Mouse (Mus musculus) hindbrain, embryonic 12.5 days (tissue): ENCODE measurements around the gene Aldh6a1. TPM values are rescaled to one million over a fixed set of nuclear protein-coding genes. Genes with fewer than 3 reads are reported as not detected.

ENCODE experiments used
- ATAC-seq: fragments of 200-750 bp; cut with Nextera tagmentation; 2 replicates; pipeline ENCODE4 v1.8.0; 2017; ENCODE audit warnings: moderate TSS enrichment; ENCODE audit not compliant: low FRiP score
- H3K27ac ChIP-seq: fragments of 300-500 bp; sonication (generic); 2 replicates; pipeline ENCODE4 v1.5.1; 2016; ENCODE audit warnings: mild to moderate bottlenecking
- H3K27me3 ChIP-seq: fragments of 300-500 bp; sonication (generic); 2 replicates; pipeline ENCODE4 v1.6.1; 2016; ENCODE audit warnings: mild to moderate bottlenecking
- H3K36me3 ChIP-seq: fragments of 300-500 bp; sonication (generic); 2 replicates; pipeline ENCODE4 v1.6.1; 2016; ENCODE audit warnings: mild to moderate bottlenecking
- H3K4me1 ChIP-seq: fragments of 300-500 bp; sonication (generic); 2 replicates; pipeline ENCODE4 v1.6.1; 2016
- H3K4me2 ChIP-seq: fragments of 300-500 bp; sonication (generic); replicated peaks from 2 replicates; pipeline ENCODE4 v1.6.1; 2016; ENCODE audit warnings: mild to moderate bottlenecking
- H3K4me3 ChIP-seq: fragments of 300-500 bp; sonication (generic); 2 replicates; pipeline ENCODE4 v1.5.1; 2016; ENCODE audit warnings: mild to moderate bottlenecking
- H3K9ac ChIP-seq: fragments of 300-500 bp; sonication (generic); 2 replicates; pipeline ENCODE4 v1.6.1; 2016; ENCODE audit warnings: mild to moderate bottlenecking, moderate library complexity
- H3K9me3 ChIP-seq: fragments of 300-500 bp; sonication (generic); replicated peaks from 2 replicates; pipeline ENCODE4 v1.6.1; 2016; ENCODE audit warnings: mild to moderate bottlenecking
- WGBS: fragments of 180-500 bp; shearing (Covaris S2); methylation state at CpG from one replicate; pipeline ENCODE4 v1.1.7; 2016; 5-methylcytosine and 5-hydroxymethylcytosine counted together
- polyA plus RNA-seq: library from polyadenylated mRNA; unstranded; fragments of >200 nt; fragmentation: Nextera tagmentation; extraction: Ambion mirVana; gene quantifications from 2 replicates; pipeline ENCODE4 v1.2.1, GENCODE M21; 2016

The Aldh6a1 gene
- polyA plus RNA-seq, 1 experiment from 2014 or later: 32.6 TPM

GRCm38 (mm10) chr12:84451801-84452200, 997 bp upstream of the Aldh6a1 start:
- no peaks in the 10 kb centered on the region for H3K27me3 ChIP-seq
- H3K27ac ChIP-seq: peak overlapping the region; percentile 60; the same call in 1 of the 2 replicates
- peaks cover 20% of the 10 kb centered on the region for H3K4me1 ChIP-seq
- H3K4me2 ChIP-seq: peak overlapping the region; percentile 97
- H3K4me3 ChIP-seq: peak overlapping the region; percentile 72
- 3% methylated on average over 11 of the region's 11 CpGs for WGBS
- H3K36me3 ChIP-seq: 0 out of 2 replicates have a peak, but pooled peaks cover under 1% of the 10 kb centered on the region
- peak overlapping the region; percentile 75 for H3K9ac ChIP-seq
- ATAC-seq: no peak
- H3K9me3 ChIP-seq: no peaks in the 10 kb centered on the region

GRCm38 (mm10) chr12:84450351-84450717, 470 bp downstream of the Aldh6a1 start:
- Histone ChIP-seq H3K4me2 (peak overlapping the region; percentile 86), H3K4me3 (peak overlapping the region; percentile 72), H3K27me3 (0 out of 2 replicates have a peak, but pooled peaks cover 4% of the 10 kb centered on the region), H3K9ac (peak overlapping the region; percentile 61), H3K9me3 (no peaks in the 10 kb centered on the region), H3K36me3 (no peaks in the 10 kb centered on the region), H3K4me1 (peaks cover 20% of the 10 kb centered on the region), H3K27ac (peak overlapping the region; percentile 45)
- no peak for ATAC-seq
- under 1% methylated on average over 6 of the region's 6 CpGs for WGBS

GRCm38 (mm10) chr12:84449887-84450286, 917 bp downstream of the Aldh6a1 start:
- H3K36me3 ChIP-seq: no peaks in the 10 kb centered on the region
- ATAC-seq: no peak
- peak overlapping the region; percentile 61; the same call in 1 of the 2 replicates for H3K9ac ChIP-seq
- H3K27ac ChIP-seq: no peak overlapping the region
- peak overlapping the region; percentile 86 for H3K4me2 ChIP-seq
- H3K9me3 ChIP-seq: no peaks in the 10 kb centered on the region
- H3K27me3 ChIP-seq: 0 out of 2 replicates have a peak, but pooled peaks cover 4% of the 10 kb centered on the region
- peaks cover 20% of the 10 kb centered on the region for H3K4me1 ChIP-seq
- 50% methylated on average over 10 of the region's 10 CpGs for WGBS
- peak overlapping the region; percentile 72; the same call in 1 of the 2 replicates for H3K4me3 ChIP-seq

GRCm38 (mm10) chr12:84448181-84448580, 2.6 kb downstream of the Aldh6a1 start:
- H3K27ac ChIP-seq: no peak overlapping the region
- H3K9ac ChIP-seq: no peak overlapping the region
- H3K27me3 ChIP-seq: 0 out of 2 replicates have a peak, but pooled peaks cover 4% of the 10 kb centered on the region
- no peaks in the 10 kb centered on the region for H3K36me3 ChIP-seq
- ATAC-seq: no peak
- H3K4me3 ChIP-seq: no peak overlapping the region
- no peaks in the 10 kb centered on the region for H3K9me3 ChIP-seq
- 86% methylated on average over 6 of the region's 6 CpGs for WGBS
- H3K4me2 ChIP-seq: no peak overlapping the region
- H3K4me1 ChIP-seq: peaks cover 20% of the 10 kb centered on the region

- H3K9ac ChIP-seq: no peak overlapping the region
- no peaks in the 10 kb centered on the region for H3K9me3 ChIP-seq
- no peak for ATAC-seq
- H3K4me3 ChIP-seq: no peak overlapping the region
- H3K27me3 ChIP-seq: 0 out of 2 replicates have a peak, but pooled peaks cover 4% of the 10 kb centered on the region
- WGBS: 73% methylated on average over 1 of the region's 1 CpGs
- no peak overlapping the region for H3K4me2 ChIP-seq
- no peaks in the 10 kb centered on the region for H3K36me3 ChIP-seq
- H3K27ac ChIP-seq: no peak overlapping the region
- H3K4me1 ChIP-seq: peaks cover 12% of the 10 kb centered on the region
These were observed 3.4 kb downstream of the Aldh6a1 start for GRCm38 (mm10) chr12:84447386-84447785.

- Histone ChIP-seq H3K4me2 (no peak overlapping the region), H3K9me3 (no peaks in the 10 kb centered on the region), H3K4me1 (no peaks in the 10 kb centered on the region), H3K36me3 (no peaks in the 10 kb centered on the region), H3K27ac (no peak overlapping the region), H3K4me3 (no peak overlapping the region), H3K27me3 (0 out of 2 replicates have a peak, but pooled peaks cover 4% of the 10 kb centered on the region), H3K9ac (no peak overlapping the region)
- 77% methylated on average over 4 of the region's 4 CpGs for WGBS
- no peak for ATAC-seq
These were observed 8.3 kb downstream of the Aldh6a1 start for GRCm38 (mm10) chr12:84442526-84442925.

GRCm38 (mm10) chr12:84438697-84439096, 12.1 kb downstream of the Aldh6a1 start:
- no peak for ATAC-seq
- H3K4me3 ChIP-seq: no peak overlapping the region

GRCm38 (mm10) chr12:84429825-84430224, 21.0 kb downstream of the Aldh6a1 start:
- Histone ChIP-seq H3K9me3 (no peaks in the 10 kb centered on the region), H3K36me3 (peaks cover 11% of the 10 kb centered on the region; the same call in 1 of the 2 replicates), H3K27me3 (no peaks in the 10 kb centered on the region), H3K4me3 (no peak overlapping the region), H3K9ac (no peak overlapping the region), H3K4me2 (no peak overlapping the region), H3K27ac (no peak overlapping the region), H3K4me1 (no peaks in the 10 kb centered on the region)
- ATAC-seq: no peak
- WGBS: 97% methylated on average over 2 of the region's 2 CpGs

More at GRCm38 (mm10) chr12:84438697-84439096, 12.1 kb downstream of the Aldh6a1 start:
- Histone ChIP-seq H3K27me3 (no peaks in the 10 kb centered on the region), H3K9me3 (no peaks in the 10 kb centered on the region), H3K4me1 (no peaks in the 10 kb centered on the region), H3K9ac (no peak overlapping the region), H3K27ac (no peak overlapping the region), H3K36me3 (no peaks in the 10 kb centered on the region), H3K4me2 (no peak overlapping the region)
- 72% methylated on average over 2 of the region's 2 CpGs for WGBS

- 61% methylated on average over 3 of the region's 3 CpGs for WGBS
- no peak for ATAC-seq
- Histone ChIP-seq H3K4me3 (no peak overlapping the region), H3K4me2 (no peak overlapping the region), H3K4me1 (no peaks in the 10 kb centered on the region), H3K27ac (no peak overlapping the region), H3K27me3 (no peaks in the 10 kb centered on the region), H3K9me3 (no peaks in the 10 kb centered on the region), H3K9ac (no peak overlapping the region), H3K36me3 (no peaks in the 10 kb centered on the region)
These were observed 26.8 kb downstream of the Aldh6a1 start for GRCm38 (mm10) chr12:84423990-84424389.

- Histone ChIP-seq H3K4me1 (peaks cover 3% of the 10 kb centered on the region; the same call in 1 of the 2 replicates), H3K27ac (peak overlapping the region; percentile 67; the same call in 1 of the 2 replicates), H3K36me3 (no peaks in the 10 kb centered on the region), H3K4me3 (peak overlapping the region; percentile 56), H3K9me3 (no peaks in the 10 kb centered on the region), H3K27me3 (no peaks in the 10 kb centered on the region), H3K9ac (peak overlapping the region; percentile 66), H3K4me2 (peak overlapping the region; percentile 69)
- no peak for ATAC-seq
- 38% methylated on average over 18 of the region's 18 CpGs for WGBS
These were observed 33.2 kb downstream of the Aldh6a1 start for GRCm38 (mm10) chr12:84417605-84417922.

- Histone ChIP-seq H3K4me1 (peaks cover 3% of the 10 kb centered on the region; the same call in 1 of the 2 replicates), H3K9me3 (no peaks in the 10 kb centered on the region), H3K4me2 (peak within 1 kb of the TSS; percentile 69), H3K9ac (peak within 1 kb of the TSS; percentile 66), H3K27ac (peak within 1 kb of the TSS; percentile 67; the same call in 1 of the 2 replicates), H3K36me3 (no peaks in the 10 kb centered on the region), H3K4me3 (peak within 1 kb of the TSS; percentile 56), H3K27me3 (no peaks in the 10 kb centered on the region)
- WGBS: 3% methylated on average over 50 of the region's 50 CpGs
- ATAC-seq: peak; percentile 89
These were observed 33.8 kb downstream of the Aldh6a1 start, which contains the start of gene Rnf113a2 for GRCm38 (mm10) chr12:84416834-84417604. Rnf113a2 (plus strand) TSS chr12:84417196.

- no peaks in the 10 kb centered on the region for H3K36me3 ChIP-seq
- H3K9me3 ChIP-seq: no peaks in the 10 kb centered on the region
- H3K4me3 ChIP-seq: peak within 1 kb of the TSS; percentile 81
- H3K4me1 ChIP-seq: peaks cover 13% of the 10 kb centered on the region
- H3K4me2 ChIP-seq: peak within 1 kb of the TSS; percentile 93
- peak; percentile 91 for ATAC-seq
- 0 out of 2 replicates have a peak, but pooled peaks cover 2% of the 10 kb centered on the region for H3K27me3 ChIP-seq
- 2% methylated on average over 46 of the region's 63 CpGs for WGBS
- H3K9ac ChIP-seq: peak within 1 kb of the TSS; percentile 84
- peak within 1 kb of the TSS; percentile 88 for H3K27ac ChIP-seq
These were observed 41.8 kb downstream of the Aldh6a1 start, which contains the start of the genes Entpd5 and Bbof1 for GRCm38 (mm10) chr12:84408819-84409507. Entpd5 (minus strand) TSS chr12:84409029. Bbof1 (plus strand) TSS chr12:84409071.
